18 mouse cellular contexts compared by ENCODE assay signal in the genomic region with DNA sequence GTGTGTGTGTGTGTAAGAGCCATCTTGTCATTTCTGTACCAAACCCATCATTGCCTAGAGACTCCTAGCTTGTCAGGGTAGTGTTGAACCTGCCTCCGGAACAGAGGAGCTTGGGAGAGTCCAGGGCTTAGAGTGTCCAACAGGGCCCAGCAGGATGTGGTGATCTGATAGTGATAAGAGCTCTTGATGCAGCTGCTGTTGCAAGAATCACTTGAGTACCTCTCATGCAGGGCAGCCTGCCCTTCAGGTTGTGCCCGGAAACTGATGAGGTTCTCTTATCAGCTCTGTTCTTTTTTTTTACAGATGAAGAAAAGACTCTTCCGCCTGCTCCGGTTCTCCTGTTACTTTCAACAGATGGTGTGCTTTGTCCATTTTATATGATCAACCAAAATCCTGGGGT.
"Had no signal": no experiment of that assay in that cellular context is flagged by ENCODE, and none has a peak within 500 bp of the region (broad histone marks: within the 10 kb centered on the region; RNA-seq: fewer than 3 reads in every experiment).

No protein-coding gene starts in this region.

- H3K4me1 ChIP-seq: intestine, embryonic 15.5 days; limb, embryonic 12.5 days; limb, embryonic 15.5 days; midbrain, embryonic 12.5 days; midbrain, embryonic 15.5 days; neural tube, embryonic 12.5 days; neural tube, embryonic 15.5 days had no signal

- H3K27ac ChIP-seq: intestine, embryonic 15.5 days; kidney, postnatal 0 days; limb, embryonic 12.5 days; limb, embryonic 15.5 days; liver, embryonic 14.5 days; midbrain, embryonic 12.5 days; midbrain, embryonic 15.5 days; neural tube, embryonic 12.5 days; neural tube, embryonic 15.5 days had no signal

- H3K9ac ChIP-seq: intestine, embryonic 15.5 days; limb, embryonic 12.5 days; limb, embryonic 15.5 days; liver, embryonic 14.5 days; liver, postnatal 0 days; midbrain, embryonic 12.5 days; midbrain, embryonic 15.5 days; neural tube, embryonic 12.5 days; neural tube, embryonic 15.5 days had no signal

- DNase-seq: kidney, adult 11 months; kidney, adult 9 months; kidney, postnatal 4 days; left cerebral cortex, postnatal 4 days; liver, postnatal 0 days; retina, postnatal 1 day; thymus, adult 18-20 months; thymus, postnatal 36 days had no signal

- H3K27me3 ChIP-seq: intestine, embryonic 15.5 days; limb, embryonic 12.5 days; limb, embryonic 15.5 days; midbrain, embryonic 12.5 days; midbrain, embryonic 15.5 days; neural tube, embryonic 12.5 days; neural tube, embryonic 15.5 days had no signal

- H3K9me3 ChIP-seq: intestine, embryonic 15.5 days; limb, embryonic 12.5 days; limb, embryonic 15.5 days; midbrain, embryonic 12.5 days; midbrain, embryonic 15.5 days; neural tube, embryonic 12.5 days; neural tube, embryonic 15.5 days had no signal

- H3K4me3 ChIP-seq: intestine, embryonic 15.5 days; limb, embryonic 12.5 days; limb, embryonic 15.5 days; midbrain, embryonic 12.5 days; midbrain, embryonic 15.5 days; neural tube, embryonic 12.5 days; neural tube, embryonic 15.5 days had no signal

- ATAC-seq: intestine, embryonic 15.5 days; liver, postnatal 0 days; midbrain, embryonic 15.5 days had no signal

- H3K4me2 ChIP-seq: intestine, embryonic 15.5 days; limb, embryonic 12.5 days; limb, embryonic 15.5 days; liver, embryonic 11.5 days; midbrain, embryonic 12.5 days; midbrain, embryonic 15.5 days; neural tube, embryonic 12.5 days; neural tube, embryonic 15.5 days had no signal
